Mouse (Mus musculus) limb, embryonic 11.5 days (tissue): ENCODE data around the gene D17Wsu92e. TPM values are rescaled to one million over a fixed set of nuclear protein-coding genes. Genes with fewer than 3 reads are reported as not detected.

Experiments used
- ATAC-seq: fragments of 200-750 bp; cut with Nextera tagmentation; 2 replicates; pipeline ENCODE4 v1.8.0; 2017; ENCODE audit warnings: low read depth; ENCODE audit not compliant: insufficient number of reproducible peaks, low FRiP score, low TSS enrichment
- DNase-seq: peaks from one replicate; pipeline ENCODE4 v3.0.0-alpha.2; 2015; ENCODE audit warnings: low spot score
- H3K27ac ChIP-seq: fragments of 300-500 bp; sonication (generic); replicated peaks from 2 replicates; pipeline ENCODE4 v1.5.1; 2014; ENCODE audit warnings: low read depth, mild to moderate bottlenecking, low read length
- H3K27me3 ChIP-seq: fragments of 300-500 bp; sonication (generic); 2 replicates; pipeline ENCODE4 v1.6.1; 2014; ENCODE audit warnings: mild to moderate bottlenecking, low read length, mixed read lengths; ENCODE audit not compliant: control insufficient read depth, insufficient read depth
- H3K36me3 ChIP-seq: fragments of 300-500 bp; sonication (generic); 2 replicates; pipeline ENCODE4 v1.6.1; 2014; ENCODE audit warnings: mild to moderate bottlenecking, low read length, moderate library complexity, mixed read lengths; ENCODE audit not compliant: control insufficient read depth, insufficient read depth
- H3K4me1 ChIP-seq: fragments of 300-500 bp; sonication (generic); 2 replicates; pipeline ENCODE4 v1.6.1; 2014; ENCODE audit warnings: low read length, mixed read lengths; ENCODE audit not compliant: control insufficient read depth, insufficient read depth
- H3K4me2 ChIP-seq: fragments of 300-500 bp; sonication (generic); 2 replicates; pipeline ENCODE4 v1.6.1; 2014; ENCODE audit warnings: low read depth, mild to moderate bottlenecking, moderate library complexity; ENCODE audit not compliant: severe bottlenecking
- H3K4me3 ChIP-seq: fragments of 300-500 bp; sonication (generic); 2 replicates; pipeline ENCODE4 v1.5.1; 2014; ENCODE audit warnings: low read depth, low read length
- H3K9ac ChIP-seq: fragments of 300-500 bp; sonication (generic); 2 replicates; pipeline ENCODE4 v1.6.1; 2014; ENCODE audit warnings: mild to moderate bottlenecking, low read length
- H3K9me3 ChIP-seq: fragments of 300-500 bp; sonication (generic); 2 replicates; pipeline ENCODE4 v1.6.1; 2016; ENCODE audit warnings: low read length; ENCODE audit not compliant: control insufficient read depth
- WGBS: fragments of 180-500 bp; shearing (Covaris S2); extraction: QIAGEN DNeasy Blood & Tissue Kit; methylation state at CpG from one replicate; pipeline ENCODE4 v1.1.7; 2014; 5-methylcytosine and 5-hydroxymethylcytosine counted together
- polyA plus RNA-seq: library from polyadenylated mRNA; unstranded; fragments of >200 nt; fragmentation: Nextera tagmentation; extraction: Ambion mirVana; gene quantifications from 2 replicates; pipeline ENCODE4 v1.2.1, GENCODE M21; 2014

The D17Wsu92e gene
- polyA plus RNA-seq, 1 experiment from 2014 or later = 16.7 TPM

- WGBS = 77% methylated on average over 10 of the region's 10 CpGs
- Histone ChIP-seq H3K9me3 (peaks cover 2% of the 10 kb centered on the region; the same call in 1 of the 2 replicates), H3K4me2 (no peak within 1 kb of the TSS), H3K27me3 (no peaks in the 10 kb centered on the region), H3K4me3 (no peak within 1 kb of the TSS), H3K4me1 (peaks cover 23% of the 10 kb centered on the region), H3K9ac (no peak within 1 kb of the TSS), H3K27ac (no peak within 1 kb of the TSS), H3K36me3 (no peaks in the 10 kb centered on the region)
- no peak for ATAC-seq
- no peak for DNase-seq
These were observed 91.7 kb downstream of the D17Wsu92e start, which contains the start of gene Spdef for GRCm38 (mm10) chr17:27728770-27729169. Spdef (minus strand) TSS chr17:27728955.

GRCm38 (mm10) chr17:27726527-27726926 lies 93.9 kb downstream of the D17Wsu92e start:
- ATAC-seq (no peak), DNase-seq (peak; percentile 44)
- 33% methylated on average over 7 of the region's 7 CpGs for WGBS
- Histone ChIP-seq H3K27me3 (no peaks in the 10 kb centered on the region), H3K4me3 (no peak overlapping the region; the same call in 1 of the 2 replicates), H3K9me3 (peaks cover 2% of the 10 kb centered on the region; the same call in 1 of the 2 replicates), H3K27ac (no peak overlapping the region; the same call in 1 of the 2 replicates), H3K36me3 (no peaks in the 10 kb centered on the region), H3K4me2 (peak overlapping the region; percentile 18; the same call in 1 of the 2 replicates), H3K9ac (no peak overlapping the region), H3K4me1 (peaks cover 23% of the 10 kb centered on the region)

GRCm38 (mm10) chr17:27725412-27725811 lies 95.0 kb downstream of the D17Wsu92e start:
- Histone ChIP-seq H3K4me1 (peaks cover 23% of the 10 kb centered on the region), H3K27ac (no peak overlapping the region; the same call in 1 of the 2 replicates), H3K9ac (no peak overlapping the region), H3K4me2 (peak overlapping the region; percentile 24), H3K4me3 (no peak overlapping the region), H3K9me3 (peaks cover 2% of the 10 kb centered on the region; the same call in 1 of the 2 replicates), H3K36me3 (no peaks in the 10 kb centered on the region), H3K27me3 (no peaks in the 10 kb centered on the region)
- DNase-seq (peak; percentile 36), ATAC-seq (no peak)
- WGBS = 22% methylated on average over 10 of the region's 10 CpGs

GRCm38 (mm10) chr17:27725011-27725410 lies 95.4 kb downstream of the D17Wsu92e start:
- WGBS = 50% methylated on average over 10 of the region's 10 CpGs
- no peak for DNase-seq
- Histone ChIP-seq H3K27ac (no peak overlapping the region; the same call in 1 of the 2 replicates), H3K4me1 (peaks cover 23% of the 10 kb centered on the region), H3K4me2 (no peak overlapping the region), H3K9me3 (no peaks in the 10 kb centered on the region), H3K36me3 (no peaks in the 10 kb centered on the region), H3K27me3 (no peaks in the 10 kb centered on the region), H3K4me3 (no peak overlapping the region), H3K9ac (no peak overlapping the region)
- ATAC-seq = no peak

- no peak overlapping the region for H3K4me2 ChIP-seq
- DNase-seq (peak; percentile 52), ATAC-seq (no peak)
- H3K4me3 ChIP-seq = no peak overlapping the region
- H3K27me3 ChIP-seq = no peaks in the 10 kb centered on the region
- peaks cover 23% of the 10 kb centered on the region for H3K4me1 ChIP-seq
- 26% methylated on average over 3 of the region's 3 CpGs for WGBS
- no peaks in the 10 kb centered on the region for H3K9me3 ChIP-seq
- no peak overlapping the region for H3K27ac ChIP-seq
- H3K9ac ChIP-seq = no peak overlapping the region
- no peaks in the 10 kb centered on the region for H3K36me3 ChIP-seq
These were observed 96.1 kb downstream of the D17Wsu92e start for GRCm38 (mm10) chr17:27724327-27724726.

GRCm38 (mm10) chr17:27721125-27721664 lies 99.3 kb downstream of the D17Wsu92e start:
- Histone ChIP-seq H3K4me2 (no peak overlapping the region), H3K27ac (no peak overlapping the region), H3K4me1 (peaks cover 18% of the 10 kb centered on the region), H3K27me3 (no peaks in the 10 kb centered on the region), H3K9me3 (no peaks in the 10 kb centered on the region), H3K9ac (no peak overlapping the region), H3K36me3 (no peaks in the 10 kb centered on the region), H3K4me3 (no peak overlapping the region)
- DNase-seq = no peak
- ATAC-seq = no peak
- 86% methylated on average over 9 of the region's 9 CpGs for WGBS

- no peak overlapping the region for H3K4me3 ChIP-seq
- no peak overlapping the region for H3K4me2 ChIP-seq
- no peak overlapping the region for H3K27ac ChIP-seq
- H3K27me3 ChIP-seq = no peaks in the 10 kb centered on the region
- ATAC-seq (no peak), DNase-seq (no peak)
- peaks cover 10% of the 10 kb centered on the region for H3K4me1 ChIP-seq
- H3K36me3 ChIP-seq = no peaks in the 10 kb centered on the region
- WGBS = 64% methylated on average over 9 of the region's 9 CpGs
- no peaks in the 10 kb centered on the region for H3K9me3 ChIP-seq
- H3K9ac ChIP-seq = no peak overlapping the region
These were observed 100.1 kb downstream of the D17Wsu92e start for GRCm38 (mm10) chr17:27720326-27720725.

GRCm38 (mm10) chr17:27719663-27720062 lies 100.8 kb downstream of the D17Wsu92e start:
- DNase-seq = no peak
- H3K9ac ChIP-seq = no peak overlapping the region
- H3K4me2 ChIP-seq = no peak overlapping the region
- H3K4me3 ChIP-seq = no peak overlapping the region
- H3K9me3 ChIP-seq = no peaks in the 10 kb centered on the region
- no peaks in the 10 kb centered on the region for H3K36me3 ChIP-seq
- WGBS = 71% methylated on average over 14 of the region's 14 CpGs
- no peak overlapping the region for H3K27ac ChIP-seq
- no peak for ATAC-seq
- H3K4me1 ChIP-seq = peaks cover 5% of the 10 kb centered on the region; the same call in 1 of the 2 replicates
- H3K27me3 ChIP-seq = no peaks in the 10 kb centered on the region

- Histone ChIP-seq H3K9ac (no peak overlapping the region), H3K27me3 (no peaks in the 10 kb centered on the region), H3K4me1 (peaks cover 5% of the 10 kb centered on the region; the same call in 1 of the 2 replicates)
These were observed 102.2 kb downstream of the D17Wsu92e start for GRCm38 (mm10) chr17:27718250-27718649.

More at GRCm38 (mm10) chr17:27718250-27718649, 102.2 kb downstream of the D17Wsu92e start:
- ATAC-seq (no peak), DNase-seq (peak; percentile 38)
- 55% methylated on average over 5 of the region's 5 CpGs for WGBS
- Histone ChIP-seq H3K9me3 (no peaks in the 10 kb centered on the region), H3K36me3 (no peaks in the 10 kb centered on the region), H3K4me3 (no peak overlapping the region), H3K27ac (no peak overlapping the region), H3K4me2 (no peak overlapping the region)
